Mouse (Mus musculus): ENCODE data around the gene Ranbp1.

DNA sequence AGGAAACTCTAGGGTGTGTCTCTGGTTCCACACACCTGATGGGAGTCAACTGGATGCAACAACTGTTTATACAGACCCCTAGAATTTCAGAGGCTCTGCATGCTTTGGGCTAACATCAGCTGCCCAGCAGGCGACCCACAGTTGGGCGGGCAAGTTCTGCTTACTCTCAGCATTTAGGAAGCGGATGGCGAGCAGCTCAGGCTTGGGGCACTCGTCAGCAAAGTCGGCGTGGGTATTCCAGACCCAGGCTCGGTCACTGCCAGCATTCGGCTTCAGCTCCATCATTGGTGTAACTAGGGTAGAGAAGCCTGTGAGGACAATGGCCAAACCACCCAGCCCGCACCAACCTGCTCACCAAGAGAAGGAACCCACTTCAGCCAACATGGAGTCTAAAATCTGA, 7.0 kb downstream of the Ranbp1 start:
- TF ChIP-seq CTCF (IDR thresholded peaks at IDR 0.05; ENCODE audit: extremely low read depth, insufficient read depth, insufficient read length, insufficient replicate concordance) = no peak
- TF ChIP-seq POLR2A (IDR thresholded peaks at IDR 0.05; ENCODE audit: low read depth, low read length) = no peak

All from spleen, adult 2 months (tissue).